In genomic region chr5:123683377-123684220, GRCm38 (mm10) we compare ENCODE assay signal across 8 mouse cellular contexts. TPM values are rescaled to one million over a fixed set of nuclear protein-coding genes. Genes with fewer than 3 reads are reported as not detected.
A peak's percentile ranks its signal among the peaks of the same experiment; 100 is the strongest.
DNase-seq lines count a peak whose midpoint lies in the region; ATAC-seq and TF ChIP-seq lines count a peak whose summit lies in the region.

No protein-coding gene starts in this region.

- DNase-seq in Muller cell, postnatal 12 days (ENCODE audit: inconsistent ontology term), result peak; percentile 65
- peak; percentile 39 for DNase-seq in heart, postnatal 0 days (ENCODE audit: low spot score)
- DNase-seq in kidney, postnatal 4 days, result peak; percentile 73 to 82
- peak; percentile 57 for DNase-seq in lung, postnatal 36 days
- DNase-seq in right cerebral cortex, postnatal 14 days, result peak; percentile 55
- DNase-seq in urinary bladder, postnatal 25 days (ENCODE audit: low spot score), result peak; percentile 64

- TF ChIP-seq CTCF in heart, postnatal 0 days (IDR thresholded peaks at IDR 0.05; ENCODE audit: low read depth), result no peak

- H3K27ac ChIP-seq in brown adipose tissue, adult 24 weeks (replicated peaks; ENCODE audit: low read depth, low read length), result peak overlapping the region; percentile 89
- peak overlapping the region; percentile 96 for H3K27ac ChIP-seq in heart, postnatal 0 days (ENCODE audit: low read depth)

- under 1% methylated on average over 64 of the region's 92 CpGs for WGBS in heart, postnatal 0 days

- ATAC-seq in erythroid progenitor cell, adult 5-6 weeks (replicated peaks; ENCODE audit: low FRiP score, poor library complexity, severe bottlenecking), result peak; percentile 64
- ATAC-seq in heart, postnatal 0 days (ENCODE audit: insufficient read depth, low read depth), result peak; percentile 57

- H3K36me3 ChIP-seq in heart, postnatal 0 days (replicated peaks; ENCODE audit: control insufficient read depth, insufficient read depth, low read length), result no peaks in the 10 kb centered on the region

- peaks cover 19% of the 10 kb centered on the region for H3K4me1 ChIP-seq in brown adipose tissue, adult 24 weeks (ENCODE audit: control insufficient read depth, insufficient read depth, insufficient read length, low read length)
- peaks cover 22% of the 10 kb centered on the region for H3K4me1 ChIP-seq in heart, postnatal 0 days (ENCODE audit: control insufficient read depth, insufficient read depth)

- no peaks in the 10 kb centered on the region for H3K27me3 ChIP-seq in heart, postnatal 0 days (ENCODE audit: control insufficient read depth, insufficient read depth, low read length)

- H3K4me2 ChIP-seq in heart, postnatal 0 days (ENCODE audit: low read depth, low read length), result peak overlapping the region; percentile 84

- H3K4me3 ChIP-seq in brown adipose tissue, adult 24 weeks (ENCODE audit: insufficient read depth, low read depth, low read length), result peak overlapping the region; percentile 98
- H3K4me3 ChIP-seq in heart, postnatal 0 days (ENCODE audit: low read depth, low read length), result peak overlapping the region; percentile 94

- peak overlapping the region; percentile 96 for H3K9ac ChIP-seq in heart, postnatal 0 days (replicated peaks; ENCODE audit: low read depth, low read length)

- H3K9me3 ChIP-seq in heart, postnatal 0 days (replicated peaks; ENCODE audit: control insufficient read depth, low read length), result no peaks in the 10 kb centered on the region

- TF ChIP-seq EP300 in heart, postnatal 0 days (IDR thresholded peaks at IDR 0.05; ENCODE audit: low read depth), result no peak

RNA-seq across cellular contexts. Expression of gene Clip1, which starts 0.8 kb away (rescaled TPM):
- 38.1 and 45.0 TPM in 2 replicates for polyA plus RNA-seq in brown adipose tissue, adult 24 weeks (2012; ENCODE audit: insufficient read depth, insufficient read length, missing spikeins)
- total RNA-seq in erythroid progenitor cell, adult 5-6 weeks (2015; ENCODE audit: low replicate concordance), result 19.5 and 28.1 TPM in 2 replicates
- 15.1 and 21.3 TPM in 2 replicates for total RNA-seq in erythroid progenitor cell, adult 5-6 weeks (2017; ENCODE audit: low replicate concordance)
- total RNA-seq in heart, postnatal 0 days (2014; rRNA removed; ENCODE audit: low replicate concordance), result 65.2 and 70.0 TPM in 2 replicates
- 41.4 and 44.1 TPM in 2 replicates for polyA plus RNA-seq in heart, postnatal 0 days (2015; fragmentation: Nextera tagmentation; extraction: Ambion mirVana)

RNA-seq across cellular contexts. Expression of gene Zcchc8, which starts 37.3 kb away (rescaled TPM):
- polyA plus RNA-seq in brown adipose tissue, adult 24 weeks (2012; ENCODE audit: insufficient read depth, insufficient read length, missing spikeins), result 17.6 and 22.1 TPM in 2 replicates
- 68.8 and 69.6 TPM in 2 replicates for total RNA-seq in erythroid progenitor cell, adult 5-6 weeks (2015; ENCODE audit: low replicate concordance)
- 120 and 155 TPM in 2 replicates for total RNA-seq in erythroid progenitor cell, adult 5-6 weeks (2017; ENCODE audit: low replicate concordance)
- total RNA-seq in heart, postnatal 0 days (2014; rRNA removed; ENCODE audit: low replicate concordance), result 11.8 and 30.8 TPM in 2 replicates
- 31.3 and 31.8 TPM in 2 replicates for polyA plus RNA-seq in heart, postnatal 0 days (2015; fragmentation: Nextera tagmentation; extraction: Ambion mirVana)

Comparison
In these comparisons a context has a peak if more than half of its experiments do, and no peak if none do; other contexts are left out.
1. Peak in every context shown above with its lines: DNase-seq, ATAC-seq, H3K4me3 ChIP-seq and H3K27ac ChIP-seq.